Comparison of ENCODE assay signal across 9 mouse cellular contexts in genomic region chr17:35633992-35634391, GRCm38 (mm10). TPM values are rescaled to one million over a fixed set of nuclear protein-coding genes. Genes with fewer than 3 reads are reported as not detected.
DNase-seq lines count a peak whose midpoint lies in the region; ATAC-seq and TF ChIP-seq lines count a peak whose summit lies in the region.
"Had no signal": no experiment of that assay in that cellular context is flagged by ENCODE, and none has a peak within 500 bp of the region (broad histone marks: within the 10 kb centered on the region; RNA-seq: fewer than 3 reads in every experiment).

No protein-coding gene starts in this region.

- peak; percentile 40 for ATAC-seq in heart, postnatal 0 days (ENCODE audit: insufficient read depth, low read depth)
- no peak for ATAC-seq in midbrain, embryonic 14.5 days (ENCODE audit: low FRiP score, low TSS enrichment)
- ATAC-seq in inflammation-experienced regulatory T-cells, adult 6 months: no peak

- no peak for TF ChIP-seq EP300 in heart, postnatal 0 days (IDR thresholded peaks at IDR 0.05; ENCODE audit: low read depth)

- H3K36me3 ChIP-seq in heart, postnatal 0 days (replicated peaks; ENCODE audit: control insufficient read depth, insufficient read depth, low read length): no peaks in the 10 kb centered on the region
- no peaks in the 10 kb centered on the region for H3K36me3 ChIP-seq in heart, embryonic 10.5 days
- H3K36me3 ChIP-seq in midbrain, embryonic 14.5 days (ENCODE audit: control insufficient read depth, insufficient read depth, low read length): no peaks in the 10 kb centered on the region

- no peak overlapping the region for H3K4me3 ChIP-seq in heart, postnatal 0 days (ENCODE audit: low read depth, low read length)
- no peak overlapping the region for H3K4me3 ChIP-seq in heart, embryonic 10.5 days
- no peak overlapping the region for H3K4me3 ChIP-seq in midbrain, embryonic 14.5 days (replicated peaks; ENCODE audit: low read depth, low read length)

- DNase-seq in heart, postnatal 0 days (ENCODE audit: low spot score): peak; percentile 32
- DNase-seq in heart, embryonic 10.5 days (ENCODE audit: low spot score): no peak
- DNase-seq in WW6 (ENCODE audit: low read depth, low spot score): peak; percentile 39
- peak; percentile 49 to 57 for DNase-seq in frontal cortex, postnatal 10 days (ENCODE audit: low spot score in 2 of 2)
- peak; percentile 24 to 45 for DNase-seq in layer of hippocampus, postnatal 10 days (ENCODE audit: low spot score in 2 of 2)
- DNase-seq in midbrain, embryonic 14.5 days: peak; percentile 63
- peak; percentile 60 for DNase-seq in thymus, postnatal 4 days

- H3K27me3 ChIP-seq in heart, postnatal 0 days (ENCODE audit: control insufficient read depth, insufficient read depth, low read length): 0 out of 2 replicates have a peak, but pooled peaks cover 8% of the 10 kb centered on the region
- peaks cover 17% of the 10 kb centered on the region; the same call in 1 of the 2 replicates for H3K27me3 ChIP-seq in heart, embryonic 10.5 days (ENCODE audit: insufficient read depth, poor library complexity, severe bottlenecking)
- H3K27me3 ChIP-seq in midbrain, embryonic 14.5 days (ENCODE audit: control insufficient read depth, insufficient read depth, low read length): 0 out of 2 replicates have a peak, but pooled peaks cover 7% of the 10 kb centered on the region

- no peak overlapping the region for H3K4me2 ChIP-seq in heart, postnatal 0 days (ENCODE audit: low read depth, low read length)
- H3K4me2 ChIP-seq in midbrain, embryonic 14.5 days (ENCODE audit: low read length): no peak overlapping the region

- TF ChIP-seq CTCF in heart, postnatal 0 days (IDR thresholded peaks at IDR 0.05; ENCODE audit: low read depth): peak; percentile 55

- H3K9ac ChIP-seq in heart, postnatal 0 days (replicated peaks; ENCODE audit: low read depth, low read length): no peak overlapping the region
- H3K9ac ChIP-seq in midbrain, embryonic 14.5 days (replicated peaks; ENCODE audit: low read length): no peak overlapping the region

- H3K27ac ChIP-seq in heart, postnatal 0 days (ENCODE audit: low read depth): no peak overlapping the region
- H3K27ac ChIP-seq in heart, embryonic 10.5 days: no peak overlapping the region
- no peak overlapping the region for H3K27ac ChIP-seq in midbrain, embryonic 14.5 days (replicated peaks; ENCODE audit: low read depth, low read length)

- no peaks in the 10 kb centered on the region for H3K4me1 ChIP-seq in heart, postnatal 0 days (ENCODE audit: control insufficient read depth, insufficient read depth)
- H3K4me1 ChIP-seq in heart, embryonic 10.5 days: peaks cover 19% of the 10 kb centered on the region
- H3K4me1 ChIP-seq in midbrain, embryonic 14.5 days (ENCODE audit: control insufficient read depth, insufficient read depth, low read length): no peaks in the 10 kb centered on the region

- WGBS in heart, postnatal 0 days: 17% methylated on average over 1 of the region's 1 CpGs
- 20% methylated on average over 1 of the region's 1 CpGs for WGBS in heart, embryonic 10.5 days
- WGBS in midbrain, embryonic 14.5 days: 12% methylated on average over 1 of the region's 1 CpGs

- H3K9me3 ChIP-seq in heart, postnatal 0 days (replicated peaks; ENCODE audit: control insufficient read depth, low read length): no peaks in the 10 kb centered on the region
- no peaks in the 10 kb centered on the region for H3K9me3 ChIP-seq in heart, embryonic 10.5 days
- H3K9me3 ChIP-seq in midbrain, embryonic 14.5 days (ENCODE audit: control insufficient read depth, low read length): no peaks in the 10 kb centered on the region

RNA-seq across cellular contexts. Expression of gene Gm9573, which starts 7.6 kb away (rescaled TPM):
- not detected in 2 replicates for total RNA-seq in heart, postnatal 0 days (2014; rRNA removed; ENCODE audit: low replicate concordance)
- polyA plus RNA-seq in heart, postnatal 0 days (2015; fragmentation: Nextera tagmentation; extraction: Ambion mirVana): not detected in 2 replicates
- polyA plus RNA-seq in heart, embryonic 10.5 days (2016; fragmentation: Nextera tagmentation; extraction: Ambion mirVana): not detected in 2 replicates
- total RNA-seq in layer of hippocampus, postnatal 10 days (2021): not detected
- not detected in 2 replicates for polyA plus RNA-seq in midbrain, embryonic 14.5 days (2014; fragmentation: Nextera tagmentation; extraction: Ambion mirVana)
- not detected for polyA plus RNA-seq in inflammation-experienced regulatory T-cells, adult 6 months (2017; shearing (Covaris generic))
- total RNA-seq: liver, adult 2 months had no signal
- polyA plus RNA-seq: liver, adult 2 months had no signal

RNA-seq across cellular contexts. Expression of gene Mucl3, which starts 9.5 kb away (rescaled TPM):
- not detected in 2 replicates for total RNA-seq in heart, postnatal 0 days (2014; rRNA removed; ENCODE audit: low replicate concordance)
- polyA plus RNA-seq in heart, postnatal 0 days (2015; fragmentation: Nextera tagmentation; extraction: Ambion mirVana): not detected in 2 replicates
- polyA plus RNA-seq in heart, embryonic 10.5 days (2016; fragmentation: Nextera tagmentation; extraction: Ambion mirVana): 0.52 and 0.60 TPM in 2 replicates
- total RNA-seq in layer of hippocampus, postnatal 10 days (2021): not detected
- polyA plus RNA-seq in midbrain, embryonic 14.5 days (2014; fragmentation: Nextera tagmentation; extraction: Ambion mirVana): not detected in 2 replicates
- polyA plus RNA-seq in inflammation-experienced regulatory T-cells, adult 6 months (2017; shearing (Covaris generic)): under 1 TPM in 1 of 3 experiments, not detected in 2; 0.26 TPM
- total RNA-seq: liver, adult 2 months had no signal
- polyA plus RNA-seq: liver, adult 2 months had no signal

RNA-seq across cellular contexts. Expression of gene Sfta2, which starts 32.6 kb away (rescaled TPM):
- total RNA-seq in heart, postnatal 0 days (2014; rRNA removed; ENCODE audit: low replicate concordance): not detected in 2 replicates
- not detected in 2 replicates for polyA plus RNA-seq in heart, postnatal 0 days (2015; fragmentation: Nextera tagmentation; extraction: Ambion mirVana)
- polyA plus RNA-seq in heart, embryonic 10.5 days (2016; fragmentation: Nextera tagmentation; extraction: Ambion mirVana): not detected in 2 replicates
- not detected for total RNA-seq in layer of hippocampus, postnatal 10 days (2021)
- not detected in 2 replicates for polyA plus RNA-seq in midbrain, embryonic 14.5 days (2014; fragmentation: Nextera tagmentation; extraction: Ambion mirVana)
- polyA plus RNA-seq in inflammation-experienced regulatory T-cells, adult 6 months (2017; shearing (Covaris generic)): not detected
- total RNA-seq: liver, adult 2 months had no signal
- polyA plus RNA-seq: liver, adult 2 months had no signal

RNA-seq across cellular contexts. Expression of gene Vars2, which starts 33.4 kb away (rescaled TPM):
- total RNA-seq in heart, postnatal 0 days (2014; rRNA removed; ENCODE audit: low replicate concordance): 25.5 and 59.8 TPM in 2 replicates
- 9.4 and 9.8 TPM in 2 replicates for polyA plus RNA-seq in heart, postnatal 0 days (2015; fragmentation: Nextera tagmentation; extraction: Ambion mirVana)
- 17.5 and 18.6 TPM in 2 replicates for polyA plus RNA-seq in heart, embryonic 10.5 days (2016; fragmentation: Nextera tagmentation; extraction: Ambion mirVana)
- total RNA-seq in layer of hippocampus, postnatal 10 days (2021): 10 to 100 TPM; 42.6 to 44.1 TPM
- polyA plus RNA-seq in midbrain, embryonic 14.5 days (2014; fragmentation: Nextera tagmentation; extraction: Ambion mirVana): 9.5 and 14.8 TPM in 2 replicates
- polyA plus RNA-seq in inflammation-experienced regulatory T-cells, adult 6 months (2017; shearing (Covaris generic)): 10 to 100 TPM; 10.4 to 13.2 (median 12.7) TPM

RNA-seq across cellular contexts. Expression of gene Gtf2h4, which starts 39.5 kb away (rescaled TPM):
- 21.0 and 24.2 TPM in 2 replicates for total RNA-seq in heart, postnatal 0 days (2014; rRNA removed; ENCODE audit: low replicate concordance)
- polyA plus RNA-seq in heart, postnatal 0 days (2015; fragmentation: Nextera tagmentation; extraction: Ambion mirVana): 18.0 and 21.2 TPM in 2 replicates
- polyA plus RNA-seq in heart, embryonic 10.5 days (2016; fragmentation: Nextera tagmentation; extraction: Ambion mirVana): 34.7 and 43.5 TPM in 2 replicates
- 10 to 100 TPM; 23.3 to 24.4 TPM for total RNA-seq in layer of hippocampus, postnatal 10 days (2021)
- polyA plus RNA-seq in midbrain, embryonic 14.5 days (2014; fragmentation: Nextera tagmentation; extraction: Ambion mirVana): 23.6 and 25.5 TPM in 2 replicates
- 10 to 100 TPM; 16.7 to 24.7 (median 17.9) TPM for polyA plus RNA-seq in inflammation-experienced regulatory T-cells, adult 6 months (2017; shearing (Covaris generic))
